Mouse (Mus musculus): ENCODE data around the gene Ppp1r26. TPM values are rescaled to one million over a fixed set of nuclear protein-coding genes. Genes with fewer than 3 reads are reported as not detected.
A peak's percentile ranks its signal among the peaks of the same experiment; 100 is the strongest.

Gene Ppp1r26
- total and polyA plus RNA-seq, 3 experiments: not detected

- TF ChIP-seq USF1 (IDR thresholded peaks at IDR 0.05; ENCODE audit: low read depth, low read length) (no peak), TAL1 (IDR thresholded peaks at IDR 0.05; ENCODE audit: low read length) (no peak), ZC3H11A (IDR thresholded peaks at IDR 0.05; ENCODE audit: low read depth, low read length) (peak; percentile 60), HCFC1 (IDR thresholded peaks at IDR 0.05; ENCODE audit: low read depth, low read length) (no peak), SMC3 (IDR thresholded peaks at IDR 0.05; ENCODE audit: low read depth, low read length) (peak; percentile 66), ETS1 (IDR thresholded peaks at IDR 0.05; ENCODE audit: low read depth, low read length) (no peak), MEF2A (IDR thresholded peaks at IDR 0.05; ENCODE audit: extremely low read depth, insufficient replicate concordance, low read depth, low read length, poor library complexity, severe bottlenecking) (no peak), BHLHE40 (IDR thresholded peaks at IDR 0.05; ENCODE audit: borderline replicate concordance, low read depth, low read length) (no peak), ELF1 (IDR thresholded peaks at IDR 0.05; ENCODE audit: low read depth, low read length) (no peak), POLR2A (IDR thresholded peaks at IDR 0.05; ENCODE audit: control insufficient read depth in 1 of 2, insufficient read depth in 1 of 2, low read depth in 1 of 2, low read length in 2 of 2, poor library complexity in 1 of 2) (no peak), MAZ (IDR thresholded peaks at IDR 0.05; ENCODE audit: low read depth, low read length) (no peak), ZKSCAN1 (IDR thresholded peaks at IDR 0.05; ENCODE audit: low read depth, low read length) (no peak)
Observed at GRCm38 (mm10) chr2:28419898-28420297, 26.7 kb upstream of the Ppp1r26 start (continued).

GRCm38 (mm10) chr2:28423167-28423566, 23.4 kb upstream of the Ppp1r26 start:
- peak; percentile 60 for TF ChIP-seq SMC3 (IDR thresholded peaks at IDR 0.05; ENCODE audit: low read depth, low read length)
- TF ChIP-seq RAD21 (IDR thresholded peaks at IDR 0.05; ENCODE audit: low read depth, low read length): peak; percentile 58
- TF ChIP-seq ETS1 (IDR thresholded peaks at IDR 0.05; ENCODE audit: low read depth, low read length): no peak
- peak; percentile 62 to 77 (median 71) for TF ChIP-seq CTCF (IDR thresholded peaks at IDR 0.05 in 2 of 3, conservative IDR thresholded peaks at IDR 0.05 in 1 of 3; ENCODE audit: control insufficient read depth in 1 of 3, insufficient read depth in 1 of 3, low read depth in 2 of 3, low read length in 3 of 3, poor library complexity in 1 of 3, severe bottlenecking in 1 of 3)
- peaks cover 0 to 6% of the 10 kb centered on the region in 2 experiments; a peak in 2 of 4 replicates for H3K4me1 ChIP-seq (ENCODE audit: control insufficient read depth in 1 of 2, insufficient read depth in 2 of 2, low read length in 2 of 2)
- peak; percentile 81 for DNase-seq (ENCODE audit: low read depth, low spot score)

GRCm38 (mm10) chr2:28427226-28427625, 19.4 kb upstream of the Ppp1r26 start:
- no peaks in the 10 kb centered on the region for H3K79me2 ChIP-seq (ENCODE audit: control insufficient read depth, insufficient read depth, low read length, poor library complexity)
- H3K4me1 ChIP-seq (ENCODE audit: control insufficient read depth in 1 of 2, insufficient read depth in 2 of 2, low read length in 2 of 2): peaks cover 0 to 6% of the 10 kb centered on the region in 2 experiments; a peak in 2 of 4 replicates
- no peak overlapping the region for H3K9ac ChIP-seq (ENCODE audit: control insufficient read depth, low read depth, low read length, poor library complexity, severe bottlenecking)
- peaks cover 0 to 2% of the 10 kb centered on the region in 2 experiments; a peak in 1 of 4 replicates for H3K36me3 ChIP-seq (ENCODE audit: control insufficient read depth in 1 of 2, insufficient read depth in 2 of 2, low read length in 2 of 2)
- TF ChIP-seq SMC3 (IDR thresholded peaks at IDR 0.05; ENCODE audit: low read depth, low read length): no peak
- TF ChIP-seq ZMIZ1 (IDR thresholded peaks at IDR 0.05; ENCODE audit: low read depth, low read length): no peak
- no peak for TF ChIP-seq ELF1 (IDR thresholded peaks at IDR 0.05; ENCODE audit: low read depth, low read length)
- TF ChIP-seq POLR2AphosphoS5 (IDR thresholded peaks at IDR 0.05; ENCODE audit: borderline replicate concordance, low read depth, low read length): no peak
- no peak for TF ChIP-seq MYC (IDR thresholded peaks at IDR 0.05; ENCODE audit: low read depth, low read length)
- TF ChIP-seq ZNF384 (IDR thresholded peaks at IDR 0.05; ENCODE audit: low read depth, low read length): no peak
- TF ChIP-seq ZC3H11A (IDR thresholded peaks at IDR 0.05; ENCODE audit: low read depth, low read length): no peak
- TF ChIP-seq CTCF (IDR thresholded peaks at IDR 0.05 in 2 of 3, conservative IDR thresholded peaks at IDR 0.05 in 1 of 3; ENCODE audit: control insufficient read depth in 1 of 3, insufficient read depth in 1 of 3, low read depth in 2 of 3, low read length in 3 of 3, poor library complexity in 1 of 3, severe bottlenecking in 1 of 3): no peak
- no peak for TF ChIP-seq MAX (IDR thresholded peaks at IDR 0.05; ENCODE audit: low read length)
- TF ChIP-seq POLR2A (IDR thresholded peaks at IDR 0.05; ENCODE audit: control insufficient read depth in 1 of 2, insufficient read depth in 1 of 2, low read depth in 1 of 2, low read length in 2 of 2, poor library complexity in 1 of 2): no peak
- TF ChIP-seq TBP (IDR thresholded peaks at IDR 0.05; ENCODE audit: low read depth, low read length): no peak
- TF ChIP-seq BHLHE40 (IDR thresholded peaks at IDR 0.05; ENCODE audit: borderline replicate concordance, low read depth, low read length): no peak
- no peak for TF ChIP-seq KAT2A (conservative IDR thresholded peaks at IDR 0.05; ENCODE audit: low read depth, low read length)
- no peak for TF ChIP-seq TAL1 (IDR thresholded peaks at IDR 0.05; ENCODE audit: low read length)
- no peak for TF ChIP-seq RCOR1 (IDR thresholded peaks at IDR 0.05; ENCODE audit: low read depth, low read length)
- no peak for TF ChIP-seq USF2 (IDR thresholded peaks at IDR 0.05; ENCODE audit: borderline replicate concordance in 1 of 2, insufficient read depth in 1 of 2, low read depth in 1 of 2, low read length in 2 of 2)
- no peak for DNase-seq (ENCODE audit: low read depth, low spot score)
- H3K27me3 ChIP-seq (ENCODE audit: control insufficient read depth in 1 of 2, insufficient read depth in 2 of 2, low read length in 2 of 2): no peaks in the 10 kb centered on the region
- no peaks in the 10 kb centered on the region for H3K9me3 ChIP-seq (replicated peaks; ENCODE audit: insufficient read depth, low read length)
- H3K4me3 ChIP-seq (ENCODE audit: control insufficient read depth in 1 of 2, insufficient read depth in 1 of 2, low read depth in 2 of 2, low read length in 2 of 2): no peak overlapping the region
- H3K27ac ChIP-seq (ENCODE audit: control insufficient read depth, low read depth, low read length): no peak overlapping the region

More at GRCm38 (mm10) chr2:28423167-28423566, 23.4 kb upstream of the Ppp1r26 start:
- no peaks in the 10 kb centered on the region for H3K79me2 ChIP-seq (ENCODE audit: control insufficient read depth, insufficient read depth, low read length, poor library complexity)
- H3K9me3 ChIP-seq (replicated peaks; ENCODE audit: insufficient read depth, low read length): no peaks in the 10 kb centered on the region
- H3K4me3 ChIP-seq (ENCODE audit: control insufficient read depth in 1 of 2, insufficient read depth in 1 of 2, low read depth in 2 of 2, low read length in 2 of 2): no peak overlapping the region
- H3K9ac ChIP-seq (ENCODE audit: control insufficient read depth, low read depth, low read length, poor library complexity, severe bottlenecking): no peak overlapping the region
- no peak overlapping the region for H3K27ac ChIP-seq (ENCODE audit: control insufficient read depth, low read depth, low read length)
- H3K27me3 ChIP-seq (ENCODE audit: control insufficient read depth in 1 of 2, insufficient read depth in 2 of 2, low read length in 2 of 2): no peaks in the 10 kb centered on the region
- H3K36me3 ChIP-seq (ENCODE audit: control insufficient read depth in 1 of 2, insufficient read depth in 2 of 2, low read length in 2 of 2): peaks cover 0 to 2% of the 10 kb centered on the region in 2 experiments; a peak in 1 of 4 replicates

All from MEL (cell line).